Mouse (Mus musculus): ENCODE measurements around the gene Gramd4.
A peak's percentile ranks its signal among the peaks of the same experiment; 100 is the strongest.

The Gramd4 gene

GRCm38 (mm10) chr15:86117115-86118100 is 59.9 kb downstream of the Gramd4 start:
- no peak for DNase-seq

DNA sequence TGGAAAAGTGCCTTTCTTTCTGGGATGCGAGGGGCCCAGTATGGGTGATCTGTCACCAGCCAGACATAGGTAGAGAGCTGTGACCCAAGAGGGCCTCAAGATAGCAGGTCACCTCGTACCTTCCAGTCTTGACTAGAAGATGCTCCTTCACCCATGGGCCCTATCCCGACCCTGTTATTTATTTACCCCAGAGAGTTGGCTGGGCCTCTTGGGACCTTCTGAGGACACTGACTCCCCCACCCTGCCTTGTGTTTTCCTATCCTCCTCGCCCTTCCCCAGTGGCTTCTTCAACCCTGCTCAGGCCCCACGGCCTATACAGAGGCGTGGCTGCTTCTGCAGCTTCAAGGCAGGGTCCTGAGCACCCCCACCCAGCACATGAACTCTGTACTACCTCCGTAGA is 61.7 kb downstream of the Gramd4 start:
- no peak for DNase-seq

GRCm38 (mm10) chr15:86122261-86122949 is 64.9 kb downstream of the Gramd4 start:
- DNase-seq = no peak

- no peak for DNase-seq
These were observed 65.9 kb downstream of the Gramd4 start for GRCm38 (mm10) chr15:86123409-86123808.

DNA sequence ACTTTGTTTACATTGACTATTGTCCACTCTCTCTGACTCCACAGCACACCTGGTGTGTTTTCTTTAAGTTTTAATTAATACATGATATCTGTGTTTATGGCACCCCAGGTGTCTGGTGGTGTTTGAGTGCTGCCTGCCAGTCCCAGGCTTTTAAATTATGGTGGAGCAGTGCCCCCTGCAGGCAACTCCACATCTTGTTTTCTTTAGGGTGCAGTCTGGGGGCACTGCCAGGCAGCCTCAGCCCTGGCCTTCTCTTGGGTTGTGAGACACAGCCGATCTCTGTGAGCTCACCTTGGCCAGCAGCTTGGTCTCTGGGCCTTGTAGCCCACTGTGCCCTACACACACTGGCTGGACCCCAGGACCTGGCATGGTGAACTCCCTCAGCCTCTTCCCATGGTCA is 66.9 kb downstream of the Gramd4 start:
- DNase-seq = peak; percentile 78 to 81

GRCm38 (mm10) chr15:86129036-86129435 is 71.5 kb downstream of the Gramd4 start:
- no peak for DNase-seq

DNA sequence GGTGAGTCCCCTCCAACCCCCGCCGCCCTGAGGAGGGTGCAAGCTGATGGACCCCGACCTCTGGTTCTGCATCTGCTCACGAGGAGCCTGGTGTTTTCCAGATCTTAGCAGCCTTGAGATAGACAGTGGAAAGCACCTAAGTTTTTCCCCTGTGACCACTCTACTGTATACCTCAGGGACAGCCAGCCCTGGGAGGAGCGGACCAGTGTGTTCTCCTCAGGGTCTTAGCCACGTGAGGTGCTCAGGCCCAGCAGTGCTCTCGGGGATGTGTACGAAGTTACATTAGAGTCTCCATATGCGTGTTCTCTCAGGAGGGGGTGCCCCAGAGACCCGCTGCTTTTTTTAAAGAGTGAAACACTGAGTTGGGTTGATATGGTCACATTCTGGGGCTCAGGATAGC is 73.2 kb downstream of the Gramd4 start:
- no peak for DNase-seq

DNA sequence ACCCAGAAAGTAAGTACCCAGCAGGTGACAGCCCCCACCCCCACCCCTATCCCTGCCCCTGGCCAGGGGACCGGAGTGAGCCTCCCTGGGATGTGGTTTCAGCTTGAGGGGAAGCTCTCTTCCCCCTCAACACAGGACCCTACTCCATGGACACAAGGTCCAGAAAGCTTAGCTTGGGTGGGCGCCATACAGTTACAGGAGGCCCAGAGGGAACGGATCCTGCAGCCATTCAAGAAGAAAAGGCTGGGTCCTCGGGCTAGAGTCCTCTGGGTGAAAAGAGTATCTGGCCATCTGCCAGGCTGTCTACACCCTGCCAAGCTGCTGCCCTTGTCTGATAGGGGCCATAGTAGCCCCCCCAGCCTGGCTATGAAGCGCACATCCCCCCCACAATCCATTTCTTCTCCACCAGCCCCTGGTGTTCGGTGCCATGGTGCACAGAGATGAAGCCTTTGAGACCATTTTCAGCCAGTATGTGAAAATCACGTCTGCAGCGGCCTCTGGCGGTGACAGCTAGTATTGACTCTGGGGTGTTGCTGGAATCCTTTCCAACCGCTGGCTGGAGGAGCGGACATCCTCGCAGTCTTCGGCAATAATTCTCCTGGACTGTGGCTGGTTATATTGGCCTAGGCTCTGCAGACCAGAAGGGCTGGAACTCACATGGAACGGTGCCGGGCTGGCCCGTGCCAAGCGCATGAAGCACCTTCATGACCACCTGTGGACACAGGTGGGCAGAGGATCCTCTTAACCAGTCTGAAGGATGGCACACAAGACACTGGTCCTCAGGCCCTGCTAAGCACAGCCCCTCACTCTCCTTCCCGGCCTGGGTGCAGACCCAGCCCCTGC is 77.7 kb downstream of the Gramd4 start:
- DNase-seq = peak; percentile 76 to 78

- DNase-seq = peak; percentile 70 to 73
These were observed 80.1 kb downstream of the Gramd4 start for GRCm38 (mm10) chr15:86137638-86138037.

DNA sequence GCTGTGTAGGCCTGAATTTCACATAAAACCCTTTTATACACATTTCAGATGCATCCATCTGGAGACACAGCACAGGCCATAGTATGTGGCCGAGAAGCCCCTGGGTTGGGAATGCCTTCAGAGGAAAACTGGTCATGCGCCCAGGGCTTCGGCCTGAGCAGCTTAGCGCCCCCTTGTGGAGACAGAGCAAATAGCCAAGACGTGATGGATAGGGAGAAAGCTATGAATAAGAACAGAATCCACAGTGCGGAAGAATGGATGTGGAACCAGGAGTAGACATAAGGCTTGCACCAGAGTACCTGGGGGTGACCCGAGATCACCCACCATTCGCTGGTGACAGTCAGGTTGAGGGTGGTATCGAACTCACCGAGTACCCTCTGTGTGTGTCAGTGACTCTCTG is 82.8 kb downstream of the Gramd4 start:
- DNase-seq = peak in 1 of 2 experiments; percentile 37

DNA sequence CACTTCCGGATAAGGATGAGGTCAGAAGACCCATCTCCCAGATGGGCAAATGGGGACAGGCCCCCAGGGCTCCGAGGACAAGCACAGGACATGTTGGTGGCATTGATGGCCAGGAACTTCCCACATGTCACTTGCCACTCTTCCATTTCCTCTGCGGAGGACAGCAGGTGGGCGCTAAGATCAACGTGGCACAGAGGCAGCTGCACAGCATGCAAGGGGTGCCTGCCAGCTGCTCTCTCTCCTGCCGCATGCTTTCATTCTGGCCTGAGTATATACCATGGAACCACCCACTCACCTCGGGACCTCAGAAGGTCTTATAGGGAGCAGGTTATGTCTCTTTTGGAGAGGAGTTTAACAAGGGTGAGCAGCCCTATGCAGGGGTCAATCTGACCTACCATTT is 87.1 kb downstream of the Gramd4 start:
- DNase-seq = no peak

DNA sequence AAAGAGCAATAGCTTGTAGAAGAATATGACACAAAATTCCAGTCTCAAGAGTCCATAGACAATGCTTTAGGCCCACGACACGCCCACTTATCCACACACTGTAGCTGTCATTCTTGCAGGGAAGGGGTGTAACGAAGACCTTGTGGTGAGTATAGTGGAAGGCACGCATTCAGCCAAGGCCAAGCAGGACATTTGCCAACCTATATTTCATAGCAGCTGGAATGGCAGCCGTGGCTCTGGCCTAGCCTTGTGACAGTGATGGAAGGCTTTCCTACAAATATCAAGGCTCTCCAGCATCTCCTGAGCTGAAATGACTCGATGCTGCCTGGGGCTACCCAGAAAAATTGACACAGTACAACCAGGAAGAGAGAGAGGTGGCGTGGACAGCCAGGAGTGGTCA is 87.6 kb downstream of the Gramd4 start:
- no peak for DNase-seq

DNA sequence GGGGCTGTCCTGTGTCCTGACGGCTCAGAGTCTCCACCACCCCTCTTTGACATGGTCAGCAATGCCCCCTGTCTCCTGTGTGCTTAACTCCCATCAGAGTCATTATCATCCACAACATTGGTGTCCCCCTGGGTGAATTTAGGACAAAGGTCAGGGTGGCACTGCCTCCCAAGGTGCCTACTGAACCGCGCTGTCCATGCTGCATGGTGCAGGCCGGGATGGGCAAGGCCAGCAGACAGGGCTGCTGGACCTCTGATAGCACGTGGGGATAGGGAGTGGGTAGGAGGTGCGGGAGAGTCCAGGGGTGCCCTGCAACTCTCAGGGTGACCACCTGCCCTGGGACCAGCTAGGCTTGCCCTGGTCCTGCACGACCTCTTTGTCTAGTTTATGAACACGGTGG is 89.4 kb downstream of the Gramd4 start:
- no peak for DNase-seq

DNA sequence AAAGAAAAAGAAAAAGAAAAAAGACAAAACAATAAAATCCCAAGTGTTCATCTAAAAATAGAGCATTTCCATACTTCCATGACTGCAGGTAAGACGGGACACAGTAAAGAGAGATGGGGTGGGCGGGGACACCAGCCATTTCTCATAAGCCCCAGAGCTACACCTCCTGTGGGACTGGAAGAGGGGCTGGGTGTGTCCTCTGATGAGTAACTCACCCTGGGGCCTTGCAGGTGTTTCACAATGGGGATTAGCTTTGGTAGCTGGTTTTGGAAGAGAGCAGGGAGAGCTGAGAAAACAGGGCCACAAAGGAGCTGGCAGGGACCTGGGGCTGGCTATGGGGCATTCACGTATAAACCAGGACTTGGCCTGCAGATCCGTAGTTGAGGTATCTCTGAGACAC is 93.1 kb downstream of the Gramd4 start:
- DNase-seq = no peak

DNA sequence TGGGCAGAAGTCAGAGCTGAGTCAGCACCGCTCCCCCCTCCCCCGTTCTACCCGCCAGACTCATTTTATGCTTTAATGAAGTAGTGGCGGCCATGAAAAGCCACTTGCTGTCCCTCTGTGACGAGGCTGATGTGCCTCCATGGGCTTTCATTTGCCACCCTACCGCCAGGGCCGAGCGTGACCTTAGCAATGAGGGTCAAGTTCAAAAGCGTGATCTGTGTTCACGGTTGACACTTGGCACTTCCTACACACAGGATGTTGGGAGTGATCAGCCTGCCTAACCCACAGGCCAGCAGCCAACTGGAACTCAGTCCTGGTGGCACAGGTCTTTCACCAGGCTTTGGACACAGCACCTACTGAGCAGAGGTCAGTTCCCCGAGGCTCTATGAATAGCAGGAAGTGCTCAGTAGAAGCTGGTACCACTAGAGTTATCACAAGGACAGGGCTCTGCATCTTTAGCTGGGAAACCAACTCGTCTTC is 96.0 kb downstream of the Gramd4 start:
- DNase-seq = no peak

DNA sequence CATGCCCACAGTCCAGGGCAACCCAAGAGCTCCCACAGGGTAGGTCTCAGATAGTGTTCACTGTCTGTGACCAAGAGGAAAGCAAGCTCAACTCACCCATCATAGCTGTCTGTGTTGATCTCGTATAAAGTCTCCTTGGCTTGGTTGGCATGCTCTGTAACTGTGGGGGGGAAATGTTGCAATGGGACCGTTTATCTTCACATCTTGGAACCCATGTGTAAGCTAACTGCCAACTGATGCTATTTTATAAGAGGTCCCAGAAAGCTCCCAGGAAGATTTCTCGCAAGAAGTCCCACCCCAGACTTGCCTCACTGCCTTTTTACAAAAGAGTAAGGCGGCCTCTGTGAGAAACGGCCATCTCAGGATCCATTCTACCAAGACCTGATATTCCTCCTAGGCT is 99.0 kb downstream of the Gramd4 start:
- DNase-seq = no peak

- no peak for DNase-seq
These were observed 101.6 kb downstream of the Gramd4 start for GRCm38 (mm10) chr15:86159093-86159492.

DNA sequence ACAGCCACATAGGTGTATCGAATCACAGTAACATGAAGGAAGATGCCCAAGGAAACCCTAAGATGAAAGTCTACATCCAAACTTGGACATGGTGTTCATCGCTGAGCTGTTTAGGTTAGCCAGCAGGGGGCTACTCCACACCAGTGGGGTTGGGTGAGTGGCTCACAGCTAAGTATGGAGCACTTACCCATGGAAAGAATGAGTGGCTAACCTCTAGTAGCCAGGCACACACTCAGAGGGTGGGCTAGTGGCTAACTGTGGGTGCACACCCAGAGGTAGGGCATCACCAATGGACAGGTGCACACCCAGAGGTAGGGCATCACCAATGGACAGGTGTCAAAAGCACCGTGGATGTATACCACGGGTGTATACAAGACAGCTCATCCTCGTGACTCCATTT is 102.2 kb downstream of the Gramd4 start:
- DNase-seq = peak in 1 of 2 experiments; percentile 27

- DNase-seq = no peak
These were observed 103.4 kb downstream of the Gramd4 start for GRCm38 (mm10) chr15:86160906-86161305.

- peak in 1 of 2 experiments; percentile 43 for DNase-seq
These were observed 104.3 kb downstream of the Gramd4 start for GRCm38 (mm10) chr15:86161800-86162199.

GRCm38 (mm10) chr15:86164718-86165345 is 107.3 kb downstream of the Gramd4 start:
- no peak for DNase-seq
